Mouse (Mus musculus) thymus, postnatal 36 days (tissue): Measurements from ENCODE around the gene Ttc39b.

Experiments used
- DNase-seq, 2 experiments: peaks; one replicate each; pipeline ENCODE4 v3.0.0; 2022; ENCODE audit warnings: mixed read lengths in 2 of 2

Gene Ttc39b

DNA sequence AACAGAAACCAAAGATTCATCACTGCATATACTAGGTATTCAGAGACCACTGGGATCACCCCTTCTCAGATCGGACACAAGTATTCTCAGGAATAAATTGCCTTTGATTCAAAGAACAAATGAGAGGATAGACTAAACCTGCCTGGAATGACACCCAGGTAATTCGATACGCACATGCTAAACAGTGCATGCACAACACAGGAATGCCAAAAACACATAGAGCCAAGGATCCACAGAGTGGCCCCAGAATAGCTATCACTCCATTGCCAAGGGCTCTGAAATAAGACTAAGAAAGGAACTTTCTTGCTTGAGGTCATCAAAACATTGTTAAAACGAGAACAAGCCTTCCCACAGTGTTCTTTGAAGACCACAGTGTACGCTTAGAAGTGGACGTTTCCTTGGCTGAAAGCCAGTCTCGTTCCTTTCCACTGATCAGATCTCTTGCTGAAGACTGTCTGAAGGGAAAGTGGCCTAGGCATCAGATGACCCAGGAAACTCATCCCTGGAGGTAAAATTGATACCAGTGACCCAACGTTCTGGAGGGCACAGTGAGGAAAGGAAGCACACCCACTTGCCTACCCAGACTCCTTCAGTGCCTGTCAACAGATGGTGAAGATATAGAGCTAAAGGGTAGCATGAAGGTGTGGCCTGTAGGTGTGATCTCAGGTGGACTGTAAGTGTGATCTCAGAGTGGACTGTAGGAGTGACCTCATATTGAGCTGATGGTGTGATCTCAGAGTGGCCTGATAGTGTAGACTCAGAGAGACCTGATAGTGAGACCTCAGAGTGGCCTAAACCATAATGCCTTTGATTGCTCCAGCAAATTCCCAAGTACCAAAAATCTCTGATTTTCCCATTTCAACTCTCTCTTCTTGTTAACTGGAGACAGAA is 141.6 kb downstream of the Ttc39b start:
- DNase-seq, result no peak

DNA sequence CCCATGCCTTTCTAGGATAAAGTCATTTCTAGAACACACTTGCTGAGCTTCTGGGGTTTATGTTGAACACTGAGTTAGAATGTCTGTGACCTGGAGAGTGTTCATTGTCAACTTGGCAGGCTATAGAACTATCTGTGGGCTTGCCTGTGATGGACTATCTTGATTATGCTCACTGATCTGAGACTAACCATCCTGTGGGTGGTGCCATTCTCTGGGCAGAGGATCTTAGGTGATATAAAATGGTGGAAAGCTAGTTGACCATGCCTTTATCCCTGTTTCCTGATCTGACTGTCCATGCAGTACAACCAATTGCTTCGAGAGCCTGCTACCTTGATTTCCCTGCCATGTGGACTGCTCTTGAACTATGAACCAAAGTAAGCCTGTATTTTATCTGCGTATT is 146.6 kb downstream of the Ttc39b start:
- no peak for DNase-seq

DNA sequence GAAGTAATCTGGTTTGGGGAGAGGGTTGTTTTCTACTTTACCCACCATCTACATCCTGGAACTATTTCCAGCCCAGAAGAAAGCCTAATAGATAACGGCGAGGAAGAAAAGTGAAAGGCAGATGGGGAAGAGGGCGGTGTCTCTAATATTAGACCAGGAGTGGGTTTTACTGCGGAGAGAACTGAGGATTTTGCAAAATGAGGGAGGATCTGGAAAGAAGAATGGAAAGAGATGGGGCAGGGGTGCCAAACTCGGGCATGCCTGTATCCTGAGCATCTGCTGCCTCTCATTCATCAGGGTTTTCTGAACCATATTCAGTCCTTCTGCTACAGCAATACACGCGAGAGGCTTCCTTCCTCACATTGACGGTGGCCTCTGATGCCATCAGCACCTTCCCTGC is 149.1 kb downstream of the Ttc39b start:
- no peak for DNase-seq

GRCm38 (mm10) chr4:83172278-83172677 is 151.8 kb downstream of the Ttc39b start:
- DNase-seq, result no peak

GRCm38 (mm10) chr4:83170741-83171140 is 153.3 kb downstream of the Ttc39b start:
- DNase-seq, result no peak
